Mouse (Mus musculus): ENCODE measurements at regions not wholly inside any gene's neighbourhood (a gene's known extent, or its start where the extent isn't known, plus 50 kb on each side); places are given as distances from the start of the nearest gene placed in this dataset.

- no peak for DNase-seq (ENCODE audit: low read depth)
Measured at GRCm38 (mm10) chr9:85450877-85451276, 123.7 kb upstream of the Tent5a start.

- no peak for DNase-seq (ENCODE audit: low read depth)
Measured at GRCm38 (mm10) chr9:85449493-85449892, 122.3 kb upstream of the Tent5a start.

GRCm38 (mm10) chr9:85442761-85443505 is 115.8 kb upstream of the Tent5a start:
- no peak for DNase-seq (ENCODE audit: low read depth)

- DNase-seq (ENCODE audit: low read depth) = no peak
Measured at GRCm38 (mm10) chr9:85439664-85440063, 112.5 kb upstream of the Tent5a start.

- no peak for DNase-seq (ENCODE audit: low read depth)
Measured at GRCm38 (mm10) chr9:85432220-85432619, 105.1 kb upstream of the Tent5a start.

DNA sequence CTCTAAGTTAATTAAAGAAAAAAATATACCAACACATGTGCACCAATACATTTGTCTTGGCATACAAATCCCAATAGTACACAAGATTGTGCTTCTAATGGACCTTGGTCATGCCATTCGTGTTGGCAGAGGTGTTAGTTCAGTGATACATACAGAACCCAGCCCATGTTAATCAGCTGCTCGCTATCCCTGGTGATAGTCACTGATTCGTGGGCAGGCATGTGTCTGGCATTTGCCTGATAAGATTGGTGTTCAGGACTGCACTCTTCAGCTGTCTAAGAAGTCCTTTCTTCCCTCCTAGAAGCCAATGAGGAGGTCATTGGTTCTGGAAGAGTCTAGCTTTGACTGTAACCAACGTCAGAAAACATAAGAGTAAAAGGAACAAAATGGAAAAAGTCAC is 99.7 kb upstream of the Tent5a start:
- no peak for DNase-seq (ENCODE audit: low read depth)

- no peak for DNase-seq (ENCODE audit: low read depth)
Measured at GRCm38 (mm10) chr9:85423908-85424307, 96.8 kb upstream of the Tent5a start.

GRCm38 (mm10) chr9:85414391-85414790 is 87.2 kb upstream of the Tent5a start:
- no peak for DNase-seq (ENCODE audit: low read depth)

- DNase-seq (ENCODE audit: low read depth) = no peak
Measured at GRCm38 (mm10) chr9:85413813-85414212, 86.7 kb upstream of the Tent5a start.

GRCm38 (mm10) chr9:85410643-85411296 is 83.6 kb upstream of the Tent5a start:
- no peak for DNase-seq (ENCODE audit: low read depth)

GRCm38 (mm10) chr9:85409974-85410506 is 82.9 kb upstream of the Tent5a start:
- DNase-seq (ENCODE audit: low read depth) = no peak

GRCm38 (mm10) chr9:85408461-85408860 is 81.3 kb upstream of the Tent5a start:
- no peak for DNase-seq (ENCODE audit: low read depth)

DNA sequence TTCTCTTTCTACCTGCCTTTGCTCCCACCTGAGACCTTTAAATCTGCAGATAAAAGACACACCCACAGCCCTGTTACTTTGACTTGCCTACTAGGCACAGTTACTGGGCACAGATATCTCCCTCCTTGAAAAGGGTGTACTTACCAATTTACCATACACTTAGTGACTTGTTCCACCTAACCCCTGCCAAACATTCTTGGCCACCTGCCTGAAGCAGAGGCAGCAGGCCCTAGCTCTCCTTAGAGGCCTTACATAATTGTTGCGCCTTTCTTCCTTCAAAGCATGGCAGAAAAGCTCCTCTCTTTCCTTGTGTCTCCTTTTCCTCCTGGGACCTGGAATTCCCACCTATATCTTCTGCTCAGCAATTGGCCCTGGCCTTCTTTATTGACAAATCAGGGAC is 80.4 kb upstream of the Tent5a start:
- no peak for DNase-seq (ENCODE audit: low read depth)

DNA sequence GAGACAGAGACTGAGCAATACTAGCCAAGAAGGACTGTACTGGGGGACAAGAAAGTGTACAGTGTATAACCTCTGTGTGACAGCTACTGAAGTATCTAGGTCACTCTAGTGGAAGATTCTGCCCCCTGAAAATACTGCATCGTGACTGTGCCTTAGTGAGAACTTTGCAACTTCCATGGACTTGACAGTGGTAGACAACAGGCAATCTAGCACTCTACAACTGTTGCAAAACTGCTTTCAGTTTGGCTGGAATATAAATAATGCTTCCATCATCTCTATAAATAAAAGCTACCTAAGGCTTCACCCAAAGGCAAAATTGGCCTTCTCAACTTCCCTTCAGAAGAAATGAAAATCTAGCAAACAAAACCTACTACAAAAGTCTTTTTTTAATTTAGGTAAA is 74.6 kb upstream of the Tent5a start:
- DNase-seq (ENCODE audit: low read depth) = no peak

- no peak for DNase-seq (ENCODE audit: low read depth)
Measured at GRCm38 (mm10) chr9:85400600-85401313, 73.6 kb upstream of the Tent5a start.

GRCm38 (mm10) chr9:85394975-85395374 is 67.8 kb upstream of the Tent5a start:
- DNase-seq (ENCODE audit: low read depth) = no peak

- DNase-seq (ENCODE audit: low read depth) = no peak
Measured at GRCm38 (mm10) chr9:85391283-85391682, 64.1 kb upstream of the Tent5a start.

GRCm38 (mm10) chr9:85388775-85389393 is 61.7 kb upstream of the Tent5a start:
- no peak for DNase-seq (ENCODE audit: low read depth)

GRCm38 (mm10) chr9:85382413-85382812 is 55.3 kb upstream of the Tent5a start:
- DNase-seq (ENCODE audit: low read depth) = no peak

DNA sequence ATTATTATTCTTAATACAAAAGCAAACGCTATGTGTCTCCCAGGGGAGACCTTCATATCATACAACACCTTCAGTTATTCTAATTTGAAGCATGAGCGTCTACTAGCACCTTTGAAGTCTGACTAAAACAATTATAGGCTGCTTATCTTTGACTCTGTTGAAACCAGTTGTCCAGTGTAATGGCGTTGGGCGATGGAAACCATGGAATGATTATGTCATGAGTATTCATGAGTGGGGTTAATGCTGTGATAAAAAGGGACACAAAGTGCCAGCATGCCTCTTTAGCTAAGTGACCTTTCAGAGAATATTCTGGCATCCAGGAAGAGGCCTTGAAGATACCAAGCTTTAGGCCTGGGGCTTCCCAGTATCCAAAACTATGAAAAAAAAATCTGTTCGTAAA is 53.6 kb upstream of the Tent5a start:
- DNase-seq (ENCODE audit: low read depth) = no peak

- no peak for DNase-seq (ENCODE audit: low read depth)
Measured at GRCm38 (mm10) chr9:85379135-85379534, 52.0 kb upstream of the Tent5a start.

Measured in c-Kit-positive CD71-negative TER-119-negative erythroid progenitor cells, embryonic 14.5 days (primary cell).